Mouse (Mus musculus) midbrain, embryonic 15.5 days (tissue): ENCODE measurements around the gene Vmn2r52. TPM values are rescaled to one million over a fixed set of nuclear protein-coding genes. Genes with fewer than 3 reads are reported as not detected.
"Not testable (repeated sequence)": the region's sequence is repeated elsewhere in the genome, so short reads cannot be mapped to it uniquely, and the experiment has no call there.

Source experiments
- ATAC-seq: fragments of 200-750 bp; cut with Nextera tagmentation; replicated peaks from 2 replicates; pipeline ENCODE4 v1.8.0; 2017; ENCODE audit warnings: moderate TSS enrichment
- H3K27ac ChIP-seq: fragments of 300-500 bp; sonication (generic); 2 replicates; pipeline ENCODE4 v1.5.1; 2015; ENCODE audit warnings: mild to moderate bottlenecking, inconsistent platforms
- H3K27me3 ChIP-seq: fragments of 300-500 bp; sonication (generic); replicated peaks from 2 replicates; pipeline ENCODE4 v1.6.1; 2015; ENCODE audit warnings: inconsistent platforms
- H3K36me3 ChIP-seq: fragments of 300-500 bp; sonication (generic); replicated peaks from 2 replicates; pipeline ENCODE4 v1.6.1; 2015; ENCODE audit warnings: inconsistent platforms
- H3K4me1 ChIP-seq: fragments of 300-500 bp; sonication (generic); 2 replicates; pipeline ENCODE4 v1.6.1; 2015; ENCODE audit warnings: inconsistent platforms
- H3K4me2 ChIP-seq: fragments of 300-500 bp; sonication (generic); 2 replicates; pipeline ENCODE4 v1.6.1; 2015; ENCODE audit warnings: inconsistent platforms, mild to moderate bottlenecking, moderate library complexity
- H3K4me3 ChIP-seq: fragments of 300-500 bp; sonication (generic); 2 replicates; pipeline ENCODE4 v1.5.1; 2015; ENCODE audit warnings: mild to moderate bottlenecking, inconsistent platforms
- H3K9ac ChIP-seq: fragments of 300-500 bp; sonication (generic); 2 replicates; pipeline ENCODE4 v1.6.1; 2015; ENCODE audit warnings: mild to moderate bottlenecking, inconsistent platforms
- H3K9me3 ChIP-seq: fragments of 300-500 bp; sonication (generic); 2 replicates; pipeline ENCODE4 v1.6.1; 2016; ENCODE audit warnings: inconsistent platforms
- WGBS: fragments of 180-500 bp; shearing (Covaris S2); methylation state at CpG from one replicate; pipeline ENCODE4 v1.1.7; 2015; ENCODE audit warnings: mixed read lengths; 5-methylcytosine and 5-hydroxymethylcytosine counted together
- polyA plus RNA-seq: library from polyadenylated mRNA; unstranded; fragments of >200 nt; fragmentation: Nextera tagmentation; extraction: Ambion mirVana; gene quantifications from 2 replicates; pipeline ENCODE4 v1.2.1, GENCODE M21; 2015

Vmn2r52 gene
- not detected in 2 replicates for polyA plus RNA-seq

- WGBS = 85% methylated on average over 1 of the region's 1 CpGs
- no peaks in the 10 kb centered on the region for H3K4me1 ChIP-seq
- H3K9me3 ChIP-seq = peaks cover 10% of the 10 kb centered on the region; the same call in 1 of the 2 replicates
- no peak within 1 kb of the TSS for H3K4me3 ChIP-seq
- H3K4me2 ChIP-seq = no peak within 1 kb of the TSS
- H3K27ac ChIP-seq = no peak within 1 kb of the TSS
- H3K9ac ChIP-seq = no peak within 1 kb of the TSS
- no peak for ATAC-seq
- no peaks in the 10 kb centered on the region for H3K36me3 ChIP-seq
- no peaks in the 10 kb centered on the region for H3K27me3 ChIP-seq
Observed at GRCm38 (mm10) chr7:10176473-10176872, at the start of gene Vmn2r52. Gene Vmn2r52, minus strand, starts transcription at chr7:10176573.

GRCm38 (mm10) chr7:10105641-10106040, 70.7 kb downstream of the Vmn2r52 start, which contains the start of gene Vmn2r51:
Gene Vmn2r51, minus strand, starts transcription at chr7:10105741.
- ATAC-seq, H3K36me3 ChIP-seq, H3K4me3 ChIP-seq, H3K27me3 ChIP-seq, H3K4me2 ChIP-seq, H3K27ac ChIP-seq, H3K9me3 ChIP-seq, H3K4me1 ChIP-seq, H3K9ac ChIP-seq: not testable (repeated sequence)
- 53% methylated on average over 1 of the region's 1 CpGs for WGBS

Other genes with a start within 250 kb of the Vmn2r52 start
- not detected in 2 replicates for gene Vmn2r48, start 223.0 kb downstream of the Vmn2r52 start, polyA plus RNA-seq
- gene Vmn2r49, start 184.3 kb downstream of the Vmn2r52 start, polyA plus RNA-seq = not detected in 2 replicates
- gene Vmn2r50, start 123.3 kb downstream of the Vmn2r52 start, polyA plus RNA-seq = not detected in 2 replicates
- not detected in 2 replicates for gene Vmn2r51, start 70.8 kb downstream of the Vmn2r52 start, polyA plus RNA-seq
- not detected in 2 replicates for gene Vmn1r66, start 101.4 kb upstream of the Vmn2r52 start, polyA plus RNA-seq